Mouse (Mus musculus) heart, embryonic 15.5 days (tissue): ENCODE measurements at regions not wholly inside any gene's neighbourhood (a gene's known extent, or its start where the extent isn't known, plus 50 kb on each side); places are given as distances from the start of the nearest gene placed in this dataset.

Source experiments
- ATAC-seq: fragments of 200-750 bp; cut with Nextera tagmentation; replicated peaks from 2 replicates; pipeline ENCODE4 v1.8.0; 2017; ENCODE audit warnings: low read depth, moderate TSS enrichment; ENCODE audit not compliant: insufficient number of reproducible peaks, insufficient read depth, low FRiP score
- H3K27ac ChIP-seq: fragments of 300-500 bp; sonication (generic); 2 replicates; pipeline ENCODE4 v1.5.1; 2015; ENCODE audit warnings: mild to moderate bottlenecking, inconsistent platforms
- H3K27me3 ChIP-seq: fragments of 300-500 bp; sonication (generic); 2 replicates; pipeline ENCODE4 v1.6.1; 2015; ENCODE audit warnings: inconsistent platforms
- H3K36me3 ChIP-seq: fragments of 300-500 bp; sonication (generic); 2 replicates; pipeline ENCODE4 v1.6.1; 2015; ENCODE audit warnings: mild to moderate bottlenecking, inconsistent platforms
- H3K4me1 ChIP-seq: fragments of 300-500 bp; sonication (generic); replicated peaks from 2 replicates; pipeline ENCODE4 v1.6.1; 2015; ENCODE audit warnings: inconsistent platforms
- H3K4me2 ChIP-seq: fragments of 300-500 bp; sonication (generic); 2 replicates; pipeline ENCODE4 v1.6.1; 2015; ENCODE audit warnings: inconsistent platforms, mild to moderate bottlenecking, moderate library complexity
- H3K4me3 ChIP-seq: fragments of 300-500 bp; sonication (generic); 2 replicates; pipeline ENCODE4 v1.5.1; 2015; ENCODE audit warnings: mild to moderate bottlenecking, inconsistent platforms
- H3K9ac ChIP-seq: fragments of 300-500 bp; sonication (generic); 2 replicates; pipeline ENCODE4 v1.6.1; 2015; ENCODE audit warnings: mild to moderate bottlenecking, inconsistent platforms
- H3K9me3 ChIP-seq: fragments of 300-500 bp; sonication (generic); replicated peaks from 2 replicates; pipeline ENCODE4 v1.6.1; 2016; ENCODE audit warnings: inconsistent platforms
- WGBS: fragments of 180-500 bp; shearing (Covaris S2); methylation state at CpG from one replicate; pipeline ENCODE4 v1.1.7; 2015; ENCODE audit warnings: mixed read lengths; 5-methylcytosine and 5-hydroxymethylcytosine counted together

DNA sequence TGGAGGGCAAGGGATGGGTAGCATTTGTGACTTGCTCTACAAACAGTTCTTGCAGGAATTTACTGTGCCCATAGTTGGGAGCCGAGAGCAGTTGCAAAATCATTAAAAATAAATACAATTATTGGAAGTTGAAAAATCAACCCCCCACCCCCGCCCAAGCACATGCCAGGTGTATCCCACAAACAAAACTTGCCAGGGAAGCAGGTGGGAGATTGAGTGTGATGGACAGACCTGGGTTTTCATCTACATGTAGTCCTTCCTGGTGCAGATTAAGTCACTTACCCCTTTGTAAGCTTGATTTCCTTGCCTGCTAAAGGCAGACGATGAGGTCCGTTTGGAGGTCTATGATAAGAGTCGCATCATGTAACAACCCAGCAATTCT is 280.3 kb downstream of the Insig2 start:
- no peak overlapping the region for H3K4me3 ChIP-seq
- no peak overlapping the region for H3K9ac ChIP-seq
- H3K27me3 ChIP-seq = 0 out of 2 replicates have a peak, but pooled peaks cover 2% of the 10 kb centered on the region
- WGBS = 76% methylated on average over 5 of the region's 5 CpGs
- no peak overlapping the region for H3K4me2 ChIP-seq
- no peaks in the 10 kb centered on the region for H3K36me3 ChIP-seq
- H3K27ac ChIP-seq = no peak overlapping the region
- no peak for ATAC-seq
- H3K9me3 ChIP-seq = no peaks in the 10 kb centered on the region
- H3K4me1 ChIP-seq = no peaks in the 10 kb centered on the region

DNA sequence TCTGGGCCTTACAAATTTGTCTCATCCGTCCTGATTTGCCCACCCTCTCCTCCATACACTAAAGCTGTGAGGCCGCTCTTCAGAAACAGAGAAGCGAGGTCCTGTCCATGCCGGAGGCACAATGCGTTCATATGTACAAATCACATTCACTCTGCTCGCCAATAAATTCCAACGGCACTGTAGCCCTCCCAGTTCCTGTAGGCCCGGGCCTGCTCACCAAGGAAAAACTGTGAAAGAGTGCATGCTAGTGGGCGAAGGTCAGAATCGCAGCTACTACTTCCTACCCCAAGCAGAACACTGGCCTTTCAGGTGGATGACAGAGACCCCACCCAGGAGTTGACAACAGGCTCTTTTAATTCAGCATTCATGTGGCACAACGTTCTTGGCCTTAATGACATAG is 278.7 kb downstream of the Insig2 start:
- Histone ChIP-seq H3K27me3 (0 out of 2 replicates have a peak, but pooled peaks cover 2% of the 10 kb centered on the region), H3K4me2 (no peak overlapping the region), H3K9me3 (no peaks in the 10 kb centered on the region), H3K27ac (no peak overlapping the region), H3K9ac (no peak overlapping the region), H3K4me1 (no peaks in the 10 kb centered on the region), H3K36me3 (no peaks in the 10 kb centered on the region), H3K4me3 (no peak overlapping the region)
- WGBS = 28% methylated on average over 11 of the region's 11 CpGs
- ATAC-seq = no peak

DNA sequence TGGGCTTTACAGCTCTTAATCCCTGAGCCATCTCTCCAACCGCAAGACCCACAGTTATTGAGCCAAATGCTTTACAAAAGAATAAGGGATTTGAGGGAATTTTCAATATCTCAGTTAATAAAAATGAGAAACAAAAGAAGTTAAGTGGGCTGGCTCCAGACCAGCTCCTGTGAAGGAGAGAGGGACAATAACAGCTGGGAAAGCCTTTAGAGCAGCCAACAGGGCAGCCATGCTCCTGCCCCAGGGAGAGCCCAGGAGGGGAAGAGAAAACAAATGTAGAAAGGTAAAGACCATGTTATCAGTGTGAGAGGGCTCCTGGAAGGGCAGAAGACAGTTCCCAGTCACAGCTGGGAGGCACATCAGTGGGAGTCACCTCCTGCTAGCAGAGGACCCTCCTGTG is 257.8 kb downstream of the Insig2 start:
- H3K36me3 ChIP-seq = no peaks in the 10 kb centered on the region
- ATAC-seq = no peak
- H3K4me1 ChIP-seq = no peaks in the 10 kb centered on the region
- H3K4me3 ChIP-seq = no peak overlapping the region
- H3K4me2 ChIP-seq = no peak overlapping the region
- 0 out of 2 replicates have a peak, but pooled peaks cover 3% of the 10 kb centered on the region for H3K27me3 ChIP-seq
- H3K9me3 ChIP-seq = no peaks in the 10 kb centered on the region
- 50% methylated on average over 1 of the region's 1 CpGs for WGBS
- no peak overlapping the region for H3K9ac ChIP-seq
- H3K27ac ChIP-seq = no peak overlapping the region

DNA sequence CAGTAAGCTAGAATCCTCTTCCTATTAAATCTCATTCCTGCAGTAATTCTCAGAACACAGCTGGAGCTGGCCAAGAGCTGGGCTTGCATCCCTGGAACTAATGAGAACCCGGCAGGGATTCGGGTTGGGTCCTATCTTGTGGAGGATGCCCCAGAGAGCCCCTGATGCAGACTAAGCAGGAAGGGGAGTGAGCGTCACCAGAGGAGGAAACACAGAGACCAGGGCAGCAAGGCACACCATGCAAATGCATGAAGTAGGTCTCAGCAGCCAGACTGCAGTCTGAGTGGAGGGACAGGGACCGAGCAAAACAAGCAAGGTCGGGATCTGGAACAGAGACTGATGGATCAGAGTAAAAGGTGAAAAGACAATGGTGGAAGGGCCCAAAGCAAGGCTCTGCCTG is 249.6 kb downstream of the Insig2 start:
- no peak for ATAC-seq
- no peak overlapping the region for H3K27ac ChIP-seq
- H3K4me1 ChIP-seq = no peaks in the 10 kb centered on the region
- H3K9ac ChIP-seq = no peak overlapping the region
- H3K9me3 ChIP-seq = no peaks in the 10 kb centered on the region
- no peaks in the 10 kb centered on the region for H3K36me3 ChIP-seq
- H3K4me3 ChIP-seq = no peak overlapping the region
- peaks cover 5% of the 10 kb centered on the region; the same call in 1 of the 2 replicates for H3K27me3 ChIP-seq
- 29% methylated on average over 5 of the region's 5 CpGs for WGBS
- H3K4me2 ChIP-seq = no peak overlapping the region

DNA sequence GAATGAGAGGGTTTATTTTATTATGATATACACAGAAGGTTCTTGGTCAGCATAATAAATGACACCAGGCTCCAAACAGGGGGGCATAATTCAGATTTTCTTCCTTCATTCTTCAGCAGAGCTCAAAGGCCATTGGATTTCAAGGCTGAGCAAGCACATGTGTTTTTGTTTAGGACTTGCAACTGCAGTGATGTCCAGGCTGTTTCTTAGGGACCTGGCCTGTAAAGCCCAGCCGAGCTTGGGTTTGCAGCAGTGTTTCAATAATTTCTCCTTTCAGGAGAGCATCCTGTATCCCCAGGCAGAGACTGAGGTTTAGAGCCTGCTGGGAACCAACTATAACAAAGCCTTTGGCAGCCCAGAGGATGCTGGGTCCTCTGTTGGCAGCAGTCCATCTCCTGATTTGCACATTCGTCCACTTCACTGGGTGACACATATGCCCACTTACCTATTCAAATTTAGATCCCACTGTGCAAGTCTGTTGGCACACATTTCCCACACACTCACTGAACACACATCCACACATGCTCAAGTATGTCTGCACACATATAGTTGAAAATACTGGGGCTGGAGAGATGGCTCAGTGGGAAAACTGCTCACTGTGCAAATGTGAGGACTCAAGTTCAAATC is 247.2 kb downstream of the Insig2 start:
- WGBS = 42% methylated on average over 2 of the region's 2 CpGs
- no peaks in the 10 kb centered on the region for H3K36me3 ChIP-seq
- H3K9ac ChIP-seq = no peak overlapping the region
- H3K27ac ChIP-seq = no peak overlapping the region
- H3K4me1 ChIP-seq = no peaks in the 10 kb centered on the region
- ATAC-seq = no peak
- H3K4me2 ChIP-seq = no peak overlapping the region
- no peaks in the 10 kb centered on the region for H3K9me3 ChIP-seq
- no peak overlapping the region for H3K4me3 ChIP-seq
- peaks cover 5% of the 10 kb centered on the region; the same call in 1 of the 2 replicates for H3K27me3 ChIP-seq

DNA sequence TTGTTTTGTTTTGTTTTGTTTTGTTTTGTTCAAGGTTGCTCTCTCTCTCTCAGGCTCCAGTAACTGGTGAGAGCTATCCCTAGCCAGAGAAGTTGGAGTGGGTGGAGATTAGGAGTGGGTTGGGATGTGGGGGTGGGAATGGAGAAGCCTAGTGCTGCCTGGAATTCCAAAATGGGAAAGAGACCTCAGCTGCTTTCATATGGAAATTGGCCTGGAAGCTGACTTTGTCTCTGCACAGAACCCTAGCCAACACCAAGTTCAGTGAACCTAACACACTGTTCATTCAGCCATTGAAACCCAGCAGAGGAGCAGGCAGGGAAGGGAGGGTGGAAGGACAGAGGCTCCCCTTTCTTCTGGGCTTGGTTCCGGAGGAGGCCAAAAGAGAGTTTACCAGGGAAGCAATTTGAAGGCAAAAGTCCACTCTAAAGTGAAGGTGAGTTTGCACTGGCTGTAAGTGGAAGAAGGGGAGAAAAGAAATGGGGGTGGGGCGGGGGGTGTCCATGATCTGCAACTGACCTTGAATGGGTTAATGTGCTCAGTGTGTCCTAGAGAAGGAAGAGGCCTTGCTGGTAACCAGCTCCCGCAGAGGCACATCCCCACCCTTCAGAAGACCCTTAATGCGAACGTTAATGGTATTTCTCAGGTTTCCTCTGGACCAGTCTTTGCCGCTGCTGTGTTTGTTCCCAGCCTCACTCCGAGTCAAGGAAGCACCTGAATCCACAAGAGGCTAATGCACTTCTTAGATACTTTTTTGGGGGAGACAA is 245.1 kb downstream of the Insig2 start:
- Histone ChIP-seq H3K4me3 (no peak overlapping the region), H3K9ac (no peak overlapping the region), H3K36me3 (no peaks in the 10 kb centered on the region), H3K4me2 (no peak overlapping the region), H3K9me3 (no peaks in the 10 kb centered on the region), H3K27me3 (peaks cover 5% of the 10 kb centered on the region; the same call in 1 of the 2 replicates), H3K27ac (no peak overlapping the region), H3K4me1 (no peaks in the 10 kb centered on the region)
- ATAC-seq = no peak
- 33% methylated on average over 7 of the region's 7 CpGs for WGBS

DNA sequence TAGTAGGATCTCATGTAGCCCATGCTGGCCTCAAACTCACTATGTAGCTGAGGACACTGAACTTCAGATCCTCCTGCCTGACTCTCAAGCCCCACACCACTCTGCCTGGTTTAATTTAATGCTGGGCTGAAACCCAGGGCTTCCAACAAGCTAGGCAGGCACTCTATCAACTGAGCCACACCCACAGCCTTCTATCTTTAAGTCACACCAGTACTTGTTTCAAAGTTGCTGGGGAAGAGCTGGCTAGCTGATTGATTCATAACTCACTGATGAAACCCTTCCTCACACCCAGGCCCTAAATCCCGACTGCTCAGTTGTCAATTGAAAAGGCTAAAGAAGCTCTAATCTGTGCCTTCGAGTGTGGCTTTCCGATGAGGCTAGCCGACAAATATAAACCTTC is 241.8 kb downstream of the Insig2 start:
- no peaks in the 10 kb centered on the region for H3K36me3 ChIP-seq
- no peak overlapping the region for H3K27ac ChIP-seq
- no peak for ATAC-seq
- H3K4me1 ChIP-seq = no peaks in the 10 kb centered on the region
- H3K9ac ChIP-seq = no peak overlapping the region
- H3K27me3 ChIP-seq = no peaks in the 10 kb centered on the region
- no peak overlapping the region for H3K4me2 ChIP-seq
- WGBS = 77% methylated on average over 4 of the region's 4 CpGs
- no peak overlapping the region for H3K4me3 ChIP-seq
- H3K9me3 ChIP-seq = no peaks in the 10 kb centered on the region

DNA sequence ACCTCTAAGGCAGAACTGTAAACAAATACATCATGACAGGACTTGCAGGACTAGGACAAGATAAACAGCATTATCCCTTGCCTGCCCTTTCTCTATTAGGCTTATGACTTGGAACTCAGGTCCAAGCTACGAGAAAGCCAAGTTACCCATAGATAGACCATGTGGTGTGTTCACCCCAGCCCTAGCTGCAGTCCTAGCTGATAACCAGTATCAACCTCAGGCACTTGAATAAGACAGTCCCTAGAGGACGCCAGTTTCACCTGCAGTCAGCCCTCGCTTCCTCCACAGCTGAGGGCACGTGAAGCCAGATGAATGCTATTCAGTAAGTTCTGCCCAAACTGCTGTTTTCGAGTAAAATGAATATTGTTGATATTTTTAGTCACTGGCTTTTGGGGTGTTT is 239.5 kb downstream of the Insig2 start:
- H3K4me2 ChIP-seq = no peak overlapping the region
- 45% methylated on average over 5 of the region's 5 CpGs for WGBS
- no peak for ATAC-seq
- H3K4me1 ChIP-seq = peaks cover 9% of the 10 kb centered on the region; the same call in 1 of the 2 replicates
- no peak overlapping the region for H3K9ac ChIP-seq
- H3K36me3 ChIP-seq = no peaks in the 10 kb centered on the region
- no peaks in the 10 kb centered on the region for H3K27me3 ChIP-seq
- H3K4me3 ChIP-seq = no peak overlapping the region
- H3K9me3 ChIP-seq = no peaks in the 10 kb centered on the region
- no peak overlapping the region for H3K27ac ChIP-seq

DNA sequence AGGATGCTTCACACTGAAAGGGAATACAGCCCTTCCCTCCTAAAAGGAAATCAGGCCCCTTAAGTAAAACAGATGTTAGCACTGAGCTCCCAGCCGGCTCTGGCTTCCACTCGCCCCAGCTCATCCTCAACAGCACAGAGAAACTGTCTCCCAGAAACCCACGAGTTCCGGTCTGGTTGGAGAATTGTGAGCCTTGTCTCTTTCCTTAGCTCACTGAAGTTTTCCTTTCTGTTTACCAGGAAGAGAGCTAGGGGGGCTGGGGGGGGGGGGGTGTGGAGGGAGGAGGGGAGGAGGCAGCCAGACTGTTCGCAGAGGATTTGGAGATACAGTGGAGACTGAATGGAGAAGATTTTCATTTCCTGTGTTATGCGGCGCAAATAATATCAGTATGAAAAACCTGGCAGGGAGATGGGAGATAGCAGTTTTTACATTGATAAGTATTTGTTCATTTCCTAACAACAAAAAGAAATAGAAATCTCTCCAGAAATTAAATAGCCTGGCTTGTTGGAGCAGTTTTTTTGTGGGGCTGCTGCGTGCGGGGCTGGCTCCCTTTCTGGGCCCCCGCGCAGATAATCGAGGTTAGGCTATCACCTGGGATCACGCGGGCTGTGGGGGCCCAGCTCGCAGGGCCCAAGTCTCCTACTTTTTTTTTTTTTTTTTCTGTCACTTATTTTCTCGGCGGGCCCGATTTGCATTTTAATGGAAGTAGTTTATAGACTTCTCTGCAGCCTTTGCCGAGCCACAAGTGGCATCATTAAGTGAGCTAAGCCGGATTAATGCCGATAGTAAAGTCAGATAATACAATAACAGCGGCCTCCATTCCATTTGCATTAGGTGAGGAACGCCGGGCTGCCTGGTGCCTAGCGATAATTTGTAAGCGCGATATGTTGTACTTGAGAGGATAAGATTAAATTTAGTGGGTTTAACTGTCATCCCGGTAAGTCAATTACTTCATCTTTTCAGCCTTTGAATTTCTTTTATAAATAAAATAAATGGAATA is 235.5 kb downstream of the Insig2 start:
- Histone ChIP-seq H3K27me3 (no peaks in the 10 kb centered on the region), H3K36me3 (no peaks in the 10 kb centered on the region), H3K9me3 (no peaks in the 10 kb centered on the region), H3K27ac (no peak overlapping the region), H3K9ac (peak overlapping the region; percentile 38), H3K4me1 (peaks cover 9% of the 10 kb centered on the region; the same call in 1 of the 2 replicates), H3K4me2 (peak overlapping the region; percentile 68), H3K4me3 (peak overlapping the region; percentile 44)
- 7% methylated on average over 28 of the region's 28 CpGs for WGBS
- no peak for ATAC-seq

DNA sequence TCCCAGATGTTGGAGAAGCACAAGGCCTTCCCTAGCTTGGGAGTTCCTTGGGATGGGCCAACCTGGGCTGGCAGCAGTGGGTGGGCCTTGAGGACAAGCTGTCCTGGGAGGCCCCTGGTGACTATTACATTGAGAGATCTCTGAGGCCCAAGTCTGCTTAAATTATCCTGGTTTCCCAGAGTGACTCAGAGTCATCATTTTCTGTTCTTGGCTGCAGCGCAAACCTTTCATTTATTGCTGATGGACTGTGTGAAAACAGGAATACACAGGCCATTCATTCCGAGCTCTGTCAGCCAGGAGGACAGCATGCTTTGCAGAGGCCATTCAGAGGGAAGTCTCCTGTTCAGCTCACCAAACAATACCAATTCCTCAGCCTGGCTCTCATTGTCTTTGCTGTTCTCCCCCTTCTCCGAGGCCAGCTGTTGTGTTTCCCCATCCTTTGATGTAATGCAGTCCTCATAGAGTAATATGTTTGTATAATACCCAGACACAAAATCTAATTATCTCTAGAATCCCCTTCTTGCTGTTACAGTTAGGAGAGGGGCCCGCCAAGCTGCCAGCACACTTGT is 220.5 kb downstream of the Insig2 start:
- Histone ChIP-seq H3K27me3 (no peaks in the 10 kb centered on the region), H3K4me2 (no peak overlapping the region), H3K4me3 (no peak overlapping the region), H3K36me3 (no peaks in the 10 kb centered on the region), H3K9ac (no peak overlapping the region), H3K4me1 (no peaks in the 10 kb centered on the region), H3K9me3 (no peaks in the 10 kb centered on the region), H3K27ac (no peak overlapping the region)
- ATAC-seq = no peak
- 71% methylated on average over 4 of the region's 4 CpGs for WGBS

DNA sequence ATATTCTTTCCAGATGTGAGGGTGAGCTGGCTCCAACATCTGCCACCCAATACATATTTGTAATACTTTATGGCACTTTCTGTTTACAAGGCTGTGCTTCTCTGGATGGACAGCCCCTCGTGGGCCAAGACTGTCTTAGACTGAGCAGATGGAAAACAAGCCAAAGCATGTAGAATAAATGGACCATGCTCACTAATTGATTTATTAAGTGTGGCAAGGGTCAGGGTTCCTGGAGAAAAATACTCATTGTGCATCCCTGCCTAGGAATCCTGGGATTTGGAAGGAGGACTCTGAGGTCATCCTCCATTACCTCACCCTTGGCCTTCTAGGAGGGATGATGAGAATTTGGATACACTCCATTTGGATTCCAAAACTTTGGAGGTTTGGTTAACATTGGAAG is 219.9 kb downstream of the Insig2 start:
- H3K27me3 ChIP-seq = no peaks in the 10 kb centered on the region
- no peaks in the 10 kb centered on the region for H3K36me3 ChIP-seq
- H3K4me1 ChIP-seq = no peaks in the 10 kb centered on the region
- no peak overlapping the region for H3K27ac ChIP-seq
- no peak overlapping the region for H3K4me2 ChIP-seq
- no peak overlapping the region for H3K9ac ChIP-seq
- 76% methylated on average over 1 of the region's 1 CpGs for WGBS
- no peaks in the 10 kb centered on the region for H3K9me3 ChIP-seq
- no peak for ATAC-seq
- H3K4me3 ChIP-seq = no peak overlapping the region
